Mouse (Mus musculus) kidney, adult 2 months (tissue): ENCODE data around the gene Gdpd5.

Experiments
- CTCF ChIP-seq: fragments of 200-500 bp; conservative IDR thresholded peaks from 2 replicates; pipeline ENCODE4 v1.5.1; 2011; ENCODE audit warnings: low read depth, mild to moderate bottlenecking, control low read depth, low read length, moderate library complexity, mixed read lengths; ENCODE audit not compliant: insufficient read depth, insufficient read length
- POLR2A ChIP-seq: fragments of 200-500 bp; IDR thresholded peaks from one replicate; pipeline ENCODE4 v1.6.1; 2011; ENCODE audit warnings: low read depth, low read length, control low read depth

DNA sequence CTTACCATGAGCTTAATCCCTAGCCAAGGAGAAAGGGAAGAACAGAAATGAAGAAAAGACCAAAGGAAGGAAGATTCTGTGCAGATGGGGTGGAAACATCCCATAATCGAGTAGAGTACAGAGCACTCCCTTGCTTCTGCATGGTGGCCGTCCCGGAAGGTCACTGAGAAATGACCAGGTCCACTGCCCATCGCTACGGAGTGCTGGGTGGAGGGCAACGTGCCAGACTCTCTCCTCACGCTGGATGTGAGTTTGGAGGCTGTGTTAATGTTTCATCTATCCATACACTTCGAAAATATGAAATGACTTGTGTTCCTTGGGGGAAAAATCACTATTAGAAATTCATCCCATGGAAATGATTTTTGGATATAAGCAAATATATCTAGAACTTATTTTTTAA, 22.8 kb upstream of the Gdpd5 start:
- TF ChIP-seq CTCF (no peak), POLR2A (no peak)
